Mouse (Mus musculus) v-Abl transformed pro-B cells (cell line): ENCODE measurements around the gene Gpd1l.
"Not testable (repeated sequence)": the region's sequence is repeated elsewhere in the genome, so short reads cannot be mapped to it uniquely, and the experiment has no call there.

ENCODE experiments used
- in situ Hi-C, 2 experiments: fragments of 400-800 bp; cut with MboI; formaldehyde crosslinking; loops; one replicate each; pipeline ENCODE4 v1.15.1; 2025; ENCODE audit not compliant: unreplicated experiment in 2 of 2

Gene Gpd1l

GRCm38 (mm10) chr9:114933723-114934171 lies at the start of gene Gpd1l:
TSS of gene Gpd1l (minus strand) at chr9:114933987.
- in situ Hi-C loops: loop anchor here (5.0 to 25.0 kb wide), 8 partner anchors 181 to 546 kb away; partner anchors contain the start of genes Cnot10 (in 2 of the 2), Crtap (in 1 of the 2), Glb1 (in 1 of the 2) and Stt3b (in 1 of the 2)

GRCm38 (mm10) chr9:114982689-114983360 lies 49.0 kb upstream of the Gpd1l start, which contains the start of gene Rps27rt:
TSS of gene Rps27rt (minus strand) at chr9:114982739.
- in situ Hi-C loops: no loop called here

GRCm38 (mm10) chr9:114979969-114980368 lies 46.2 kb upstream of the Gpd1l start:
- in situ Hi-C loops: no loop called here

- in situ Hi-C loops: no loop called here
Measured at GRCm38 (mm10) chr9:114978281-114979111, 44.7 kb upstream of the Gpd1l start, which contains the start of gene Osbpl10. TSS of gene Osbpl10 (plus strand) at chr9:114978569.

GRCm38 (mm10) chr9:114977461-114978280 lies 43.9 kb upstream of the Gpd1l start:
- in situ Hi-C loops: no loop called here

GRCm38 (mm10) chr9:114966286-114966685 lies 32.5 kb upstream of the Gpd1l start:
- in situ Hi-C loops: not testable (repeated sequence)

GRCm38 (mm10) chr9:114964093-114964492 lies 30.3 kb upstream of the Gpd1l start:
- in situ Hi-C loops: no loop called here

GRCm38 (mm10) chr9:114960844-114961243 lies 27.1 kb upstream of the Gpd1l start:
- in situ Hi-C loops: no loop called here

GRCm38 (mm10) chr9:114960043-114960789 lies 26.4 kb upstream of the Gpd1l start:
- in situ Hi-C loops: no loop called here

GRCm38 (mm10) chr9:114956945-114957344 lies 23.2 kb upstream of the Gpd1l start:
- in situ Hi-C loops: loop anchor here (5.0 to 10.0 kb wide), 3 partner anchors 45 to 1088 kb away; no protein-coding TSS in a partner anchor

GRCm38 (mm10) chr9:114955340-114955739 lies 21.6 kb upstream of the Gpd1l start:
- in situ Hi-C loops: loop anchor here (5.0 to 10.0 kb wide), 3 partner anchors 43 to 1089 kb away; no protein-coding TSS in a partner anchor

GRCm38 (mm10) chr9:114952866-114953265 lies 19.1 kb upstream of the Gpd1l start:
- in situ Hi-C loops: loop anchor here in 1 of 2 experiments (10.0 kb wide), 1 partner anchor 1092 kb away; no protein-coding TSS in a partner anchor

- in situ Hi-C loops: loop anchor here (25.0 kb wide), 2 partner anchors 536 to 561 kb away; partner anchors contain the start of genes Crtap (in 1 of the 2), Glb1 (in 1 of the 2) and Tmppe (in 1 of the 2)
Measured at GRCm38 (mm10) chr9:114948395-114948794, 14.6 kb upstream of the Gpd1l start.

- in situ Hi-C loops: loop anchor here (25.0 kb wide), 2 partner anchors 533 to 558 kb away; partner anchors contain the start of genes Crtap (in 1 of the 2), Glb1 (in 1 of the 2) and Tmppe (in 1 of the 2)
Measured at GRCm38 (mm10) chr9:114945576-114945975, 11.8 kb upstream of the Gpd1l start.

- in situ Hi-C loops: loop anchor here (25.0 kb wide), 2 partner anchors 532 to 557 kb away; partner anchors contain the start of genes Crtap (in 1 of the 2), Glb1 (in 1 of the 2) and Tmppe (in 1 of the 2)
Measured at GRCm38 (mm10) chr9:114944642-114945041, 10.9 kb upstream of the Gpd1l start.

GRCm38 (mm10) chr9:114936687-114937086 lies 2.9 kb upstream of the Gpd1l start:
- in situ Hi-C loops: loop anchor here (10.0 to 25.0 kb wide), 4 partner anchors 292 to 549 kb away; partner anchors contain the start of genes Cnot10 (in 1 of the 2), Crtap (in 1 of the 2), Glb1 (in 1 of the 2) and Stt3b (in 1 of the 2)

- in situ Hi-C loops: loop anchor here (10.0 to 25.0 kb wide), 4 partner anchors 291 to 548 kb away; partner anchors contain the start of genes Cnot10 (in 1 of the 2), Crtap (in 1 of the 2), Glb1 (in 1 of the 2) and Stt3b (in 1 of the 2)
Measured at GRCm38 (mm10) chr9:114935321-114935720, 1.5 kb upstream of the Gpd1l start.

- in situ Hi-C loops: loop anchor here (5.0 to 25.0 kb wide), 8 partner anchors 182 to 547 kb away; partner anchors contain the start of genes Cnot10 (in 2 of the 2), Crtap (in 1 of the 2), Glb1 (in 1 of the 2) and Stt3b (in 1 of the 2)
Measured at GRCm38 (mm10) chr9:114934231-114934630, 444 bp upstream of the Gpd1l start.
